Mouse (Mus musculus) retina, adult 2 months (tissue): ENCODE results near the gene Aqp3.

Source experiments
- DNase-seq: peaks from one replicate; pipeline ENCODE4 v3.0.0-alpha.2; 2012; ENCODE audit warnings: low read depth, low spot score

Gene Aqp3

DNA sequence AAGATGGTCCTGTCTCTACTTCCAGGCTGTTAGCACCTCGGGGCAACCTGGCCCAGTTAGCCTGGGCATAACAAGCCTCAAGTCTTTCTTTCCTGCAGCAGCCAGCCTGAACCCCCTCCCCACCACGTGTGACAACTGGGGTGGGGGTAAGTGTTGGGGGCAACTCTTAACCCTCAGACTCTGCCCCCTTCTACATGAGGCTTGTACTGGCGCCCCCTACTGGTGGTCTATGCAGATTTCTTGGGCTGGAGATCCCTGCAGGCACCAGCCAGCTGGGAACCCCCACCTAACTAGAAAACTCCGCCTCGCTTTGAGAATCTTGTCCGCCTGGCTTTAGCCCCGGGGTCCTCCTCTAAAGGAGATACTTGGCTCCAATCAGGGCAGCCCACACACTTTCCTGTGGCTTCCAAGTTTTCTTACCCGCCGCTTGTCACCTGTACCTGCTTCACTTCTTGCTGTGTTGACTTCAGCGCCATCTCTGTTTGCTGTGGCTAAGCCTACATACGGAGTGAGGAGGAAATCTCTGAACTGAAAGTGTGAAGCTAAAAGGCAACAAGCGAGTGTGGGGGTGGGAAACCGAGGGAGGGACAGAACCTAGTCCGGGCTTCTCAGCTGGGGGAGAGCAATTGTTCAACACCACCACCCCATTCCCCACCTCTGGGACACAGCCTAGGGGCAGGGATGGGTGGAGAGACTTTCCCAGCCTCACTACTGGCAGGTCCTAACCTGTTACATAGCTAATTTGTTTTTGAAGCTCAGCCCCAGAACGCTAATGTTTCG is 33.9 kb downstream of the Aqp3 start:
- no peak for DNase-seq

DNA sequence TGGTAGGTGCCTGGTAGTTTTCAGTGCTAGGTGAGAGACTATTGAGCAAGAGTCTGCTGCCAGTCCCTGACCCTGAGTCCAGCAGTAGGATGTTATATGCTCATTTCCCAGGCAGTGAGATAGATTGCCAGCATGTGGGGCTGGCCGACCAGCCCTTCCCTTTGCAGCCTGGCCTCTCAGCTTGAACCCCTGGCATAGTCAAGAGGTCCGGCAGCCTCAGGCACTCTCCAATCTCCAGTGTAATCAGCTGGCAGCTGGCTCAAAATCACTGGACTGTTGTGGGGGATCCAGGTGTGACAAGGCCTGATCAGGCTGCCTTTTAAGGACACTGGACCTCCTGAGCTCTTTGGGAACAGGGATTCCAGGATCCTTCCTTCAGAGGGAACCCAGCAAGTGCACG is 34.6 kb downstream of the Aqp3 start:
- DNase-seq, result no peak

DNA sequence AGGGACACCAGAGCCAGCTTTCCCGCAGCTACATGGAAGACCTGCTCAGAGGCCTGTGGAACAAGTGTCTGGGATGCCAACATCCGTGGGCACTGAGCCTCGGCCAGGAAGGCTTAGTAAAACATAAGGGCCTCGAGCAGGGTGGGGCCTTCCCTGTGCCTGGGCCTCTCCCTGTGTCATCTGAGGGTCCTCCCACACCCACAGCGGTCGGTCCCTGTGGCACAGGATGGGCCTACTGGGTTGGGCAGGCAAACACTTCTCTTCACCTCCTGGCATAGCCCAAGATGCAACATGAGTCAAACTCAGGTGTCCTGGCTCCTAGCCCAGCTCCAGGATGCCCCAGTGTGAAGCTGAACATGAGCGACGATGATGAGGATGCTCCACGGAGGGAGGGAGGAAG is 40.6 kb downstream of the Aqp3 start:
- DNase-seq, result no peak

DNA sequence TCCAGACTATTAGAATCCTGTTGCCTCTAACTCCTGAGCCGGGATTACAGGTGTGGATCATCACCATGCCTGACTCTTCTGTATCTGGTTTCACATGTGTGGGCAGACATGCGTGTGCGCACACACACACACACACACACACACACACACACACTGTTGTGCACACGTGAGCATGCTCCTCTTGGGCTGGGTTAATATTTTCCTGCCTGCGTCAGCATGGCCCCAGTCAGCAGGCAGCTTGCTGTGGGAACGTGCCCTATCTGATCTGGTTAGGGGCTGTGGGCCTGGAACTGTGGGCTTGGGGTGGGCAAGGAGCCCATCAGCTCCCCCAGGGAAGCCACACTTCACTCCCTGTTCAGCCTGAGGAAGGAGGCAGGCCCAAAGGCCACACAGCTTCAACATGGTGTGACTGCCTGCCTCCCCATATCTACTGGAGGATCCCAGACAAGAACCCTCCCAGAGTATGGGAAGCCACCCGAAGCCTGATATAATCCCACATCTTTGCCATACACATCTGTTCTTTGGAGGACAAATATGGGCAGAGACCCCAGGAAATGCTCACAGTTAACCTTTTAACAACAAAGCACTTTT is 41.1 kb downstream of the Aqp3 start:
- DNase-seq, result no peak

DNA sequence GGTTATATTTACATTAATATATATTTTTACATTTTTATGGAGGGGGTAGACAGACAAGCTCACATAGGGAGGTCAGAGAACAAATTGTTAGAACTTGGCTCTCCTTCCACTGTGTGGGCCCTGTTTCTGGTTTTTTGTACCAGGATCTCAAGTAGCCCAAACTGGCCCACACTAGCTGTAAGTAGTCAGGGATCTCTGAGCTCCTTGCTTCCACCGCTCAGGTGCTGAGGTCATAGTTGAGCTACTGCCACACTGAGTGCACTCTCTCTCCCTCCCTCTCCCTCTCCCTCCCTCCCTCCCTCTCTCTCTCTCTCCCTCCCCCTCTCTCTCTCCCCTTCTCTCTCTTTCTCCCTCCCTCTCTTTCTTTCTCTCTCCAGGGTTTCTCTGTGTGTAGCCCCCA is 41.7 kb downstream of the Aqp3 start:
- DNase-seq, result no peak

DNA sequence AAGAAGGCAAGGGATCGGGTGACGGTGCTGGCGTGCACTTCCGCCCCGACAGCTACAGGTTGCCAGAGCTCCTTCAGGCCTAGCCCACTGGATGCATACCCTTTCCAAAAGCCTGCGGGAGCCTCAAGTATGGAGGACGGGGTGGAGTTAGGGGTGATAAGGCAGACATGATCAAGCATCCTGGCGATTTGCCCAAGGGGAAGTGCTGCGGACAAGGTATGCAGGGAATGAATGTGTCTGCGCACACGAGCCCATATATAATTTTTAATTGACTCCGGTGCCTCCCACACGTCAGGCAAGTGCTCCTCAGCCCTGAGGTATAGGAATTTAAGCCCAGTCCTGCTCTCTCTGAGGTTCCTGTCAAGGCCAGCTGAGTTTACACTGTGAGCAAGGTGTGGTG is 42.9 kb downstream of the Aqp3 start:
- DNase-seq, result no peak

DNA sequence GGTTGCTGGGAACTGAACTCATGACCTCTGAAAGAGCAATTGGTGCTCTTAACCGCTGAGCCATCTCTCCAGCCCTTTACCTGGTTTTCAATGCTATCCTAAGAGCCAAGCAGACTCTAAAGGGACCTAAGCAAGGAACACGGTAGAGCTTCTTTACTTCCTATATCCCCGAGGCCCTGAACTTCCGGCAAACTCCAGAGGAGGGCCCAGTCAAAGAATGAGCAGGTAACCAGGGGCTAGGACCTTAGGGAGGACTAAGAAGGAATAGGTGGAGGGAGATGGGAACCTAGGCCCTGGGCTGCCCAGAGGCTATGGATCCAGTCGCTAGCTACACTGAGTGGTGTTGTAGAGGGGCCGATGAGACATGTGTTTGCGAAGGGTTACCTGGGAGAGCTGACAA is 46.2 kb downstream of the Aqp3 start:
- DNase-seq, result no peak

DNA sequence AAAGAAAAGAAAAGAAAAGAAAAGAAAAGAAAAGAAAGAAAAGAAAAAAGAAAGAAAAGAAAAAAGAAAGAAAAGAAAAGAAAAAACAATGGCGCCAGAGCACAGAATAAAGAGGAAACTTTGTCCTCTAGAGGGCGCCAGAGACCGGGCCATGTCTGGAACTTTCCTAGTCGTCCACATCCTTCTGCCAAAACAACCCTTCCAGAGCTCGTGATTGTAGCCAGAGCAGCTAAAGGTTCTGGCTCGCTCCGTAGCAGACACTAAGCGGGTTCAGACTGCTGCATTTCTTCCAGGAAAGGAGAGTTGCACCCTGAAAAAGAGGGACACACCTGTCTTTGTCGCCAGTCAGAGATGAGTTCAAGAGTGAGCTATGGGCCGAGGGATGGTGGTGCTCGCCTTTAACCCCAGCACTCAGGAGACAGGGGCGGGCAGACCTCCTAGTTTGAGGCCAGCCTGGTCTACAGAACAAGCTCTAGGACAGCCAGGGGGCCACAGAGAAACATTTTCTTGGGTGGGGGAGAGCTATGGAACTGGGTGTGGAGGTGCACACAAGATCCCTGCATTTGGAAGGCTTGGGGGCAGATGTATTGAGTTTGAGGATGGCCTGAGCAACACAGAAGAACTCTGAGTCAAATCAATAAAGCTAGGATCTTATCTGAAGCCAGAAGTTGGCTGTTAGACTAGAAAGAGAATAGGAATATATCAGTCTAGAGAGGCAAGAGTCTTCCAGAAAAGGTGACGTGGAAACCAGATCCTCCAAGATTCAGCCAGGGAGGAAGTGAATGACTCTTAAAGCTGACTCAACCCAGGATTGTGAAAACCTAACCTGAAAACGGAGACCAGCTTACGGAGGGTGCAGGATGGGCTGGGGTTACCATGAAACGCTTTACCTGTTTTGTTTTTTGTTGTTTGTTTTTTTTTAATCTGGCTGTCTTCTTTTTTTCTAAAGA is 47.0 kb downstream of the Aqp3 start:
- DNase-seq, result peak; percentile 59

DNA sequence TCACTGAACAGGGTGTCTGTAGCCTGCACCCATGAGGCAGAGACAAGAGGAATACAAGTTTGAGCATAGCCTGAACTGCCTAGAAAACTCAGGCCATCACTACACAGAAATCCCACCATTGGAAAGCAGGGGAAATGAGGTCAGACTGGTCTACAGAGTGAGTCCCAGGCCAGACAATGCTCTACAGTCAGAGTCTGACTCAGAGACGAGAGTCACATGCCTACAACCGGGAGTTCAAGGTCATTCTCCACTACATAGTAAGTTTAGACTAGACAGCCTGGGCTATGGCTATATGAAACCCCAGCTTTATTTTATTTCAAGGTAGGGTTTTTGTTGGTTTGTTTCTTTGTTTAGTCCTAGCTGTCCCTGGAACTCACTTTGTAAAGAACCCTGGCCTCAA is 49.1 kb downstream of the Aqp3 start:
- DNase-seq, result no peak

DNA sequence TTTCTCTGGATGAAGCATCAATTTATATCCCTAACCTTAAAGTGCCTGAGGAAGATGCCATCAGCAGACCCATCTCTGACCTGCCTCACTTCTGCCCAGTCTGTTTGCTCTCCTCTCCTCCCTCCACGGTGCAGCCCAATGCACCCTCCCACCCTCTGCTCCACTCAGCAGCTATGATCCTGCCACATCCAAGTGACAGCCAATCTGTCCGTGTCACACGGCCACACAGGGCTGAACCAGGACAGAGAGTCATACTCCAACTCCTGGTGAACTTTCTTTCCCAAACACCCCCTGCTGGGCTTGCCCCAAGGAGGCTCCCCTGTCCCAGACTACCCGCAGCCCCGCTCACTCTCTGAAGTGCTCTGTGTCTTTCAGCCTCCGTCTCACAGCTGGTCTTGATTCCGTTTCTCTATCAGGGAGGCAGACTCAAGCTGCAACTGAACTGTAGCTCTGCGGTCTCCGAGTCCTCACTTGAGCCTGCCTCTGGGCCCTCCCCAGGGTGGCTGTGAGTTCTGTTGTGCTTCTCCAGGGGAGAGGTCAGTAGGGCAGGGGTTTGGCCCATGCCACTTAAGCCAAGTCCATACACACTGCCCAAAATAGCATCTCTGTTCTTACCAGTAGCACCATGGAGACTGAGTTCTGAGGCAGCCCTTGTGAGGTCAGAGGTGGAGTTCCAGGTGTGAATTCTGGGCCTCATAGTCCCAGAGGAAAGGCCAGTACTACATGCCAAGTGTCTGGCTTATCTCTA is 50.3 kb downstream of the Aqp3 start, which contains the start of gene Aqp7:
Aqp7 (minus strand) TSS at position 616 of the 748 bp plus-strand sequence.
- no peak for DNase-seq

DNA sequence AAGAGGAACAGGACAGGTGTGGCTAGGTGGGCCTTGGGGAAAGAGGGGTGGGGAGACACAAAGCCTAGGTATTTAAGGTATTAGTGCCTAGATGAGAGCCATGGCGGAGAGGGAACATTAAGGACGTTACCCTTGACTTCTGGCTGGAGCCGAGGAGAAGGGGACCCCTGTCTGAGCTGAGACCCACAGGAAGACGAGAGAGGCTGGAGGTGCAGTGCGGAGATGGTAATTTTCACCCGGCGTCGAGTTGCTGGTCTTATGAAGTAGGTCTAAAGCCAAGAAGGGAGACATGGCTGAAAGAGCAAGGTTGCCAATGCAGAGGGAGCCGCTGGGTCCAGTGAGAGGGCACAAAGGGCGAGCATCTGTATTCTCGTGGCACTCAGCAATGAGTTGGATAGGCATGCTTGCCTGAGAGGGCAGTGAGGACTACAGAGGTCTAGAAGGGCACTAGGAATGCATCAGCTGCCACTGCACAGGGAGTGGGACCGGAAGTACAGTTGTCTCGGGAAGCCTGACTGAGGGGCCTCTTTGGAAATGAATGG is 51.7 kb downstream of the Aqp3 start:
- DNase-seq, result no peak

DNA sequence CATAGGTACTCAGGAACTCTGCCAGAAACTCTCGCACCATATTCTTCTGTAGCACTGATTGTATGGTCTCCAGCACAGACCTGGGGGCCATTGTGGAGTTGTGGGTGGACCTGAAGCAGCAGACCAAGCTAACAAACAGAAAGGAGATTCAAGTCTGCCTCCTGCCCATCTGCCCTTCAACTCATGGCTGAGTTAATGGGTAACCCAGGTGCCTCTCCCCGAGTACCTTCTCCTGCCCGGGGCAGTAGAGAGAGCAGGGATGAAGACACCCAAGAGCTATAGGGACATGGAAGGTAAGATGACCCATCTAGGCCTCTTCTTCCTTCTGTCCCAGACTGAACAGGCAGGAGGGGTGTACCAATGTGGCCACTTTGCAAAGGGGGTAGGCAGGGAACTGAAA is 52.7 kb downstream of the Aqp3 start:
- no peak for DNase-seq

DNA sequence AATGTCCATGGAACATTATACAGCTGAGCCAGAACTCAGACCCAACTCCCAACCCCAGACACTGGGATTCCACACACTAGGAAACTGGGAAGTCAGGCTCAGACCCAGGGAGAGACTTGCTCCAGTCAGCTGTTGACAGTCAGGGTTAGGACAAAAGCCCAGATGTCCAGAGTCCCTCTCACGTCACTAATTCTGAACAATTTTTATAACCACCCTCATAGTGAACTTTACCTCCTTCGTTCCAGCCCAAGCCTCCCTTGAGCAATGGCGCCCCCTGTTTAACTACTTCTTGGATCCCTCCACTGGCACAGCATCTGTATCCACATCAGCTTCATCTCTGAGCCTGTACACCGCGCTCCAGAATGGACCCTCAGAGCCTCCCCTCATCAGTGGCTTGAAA is 54.0 kb downstream of the Aqp3 start:
- no peak for DNase-seq

DNA sequence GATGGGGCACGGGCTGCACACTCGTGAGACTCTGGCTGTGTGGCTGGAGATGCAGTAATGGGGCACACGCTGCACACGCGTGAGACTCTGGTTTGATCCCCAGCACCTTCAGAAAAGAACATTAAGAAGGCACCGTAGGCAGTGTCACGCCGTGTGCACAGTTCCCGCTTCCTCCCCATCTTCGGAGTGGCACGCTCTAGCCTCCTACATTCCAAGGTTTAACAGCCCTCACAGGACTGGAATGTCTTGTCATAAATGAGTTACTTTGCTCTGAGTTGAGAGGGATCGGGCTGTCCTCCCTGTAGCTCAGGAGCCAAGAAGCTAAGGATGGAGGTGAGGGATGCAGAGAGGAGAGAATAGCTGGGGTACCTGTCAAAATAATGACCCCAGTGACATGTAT is 55.1 kb downstream of the Aqp3 start:
- no peak for DNase-seq
